Mouse (Mus musculus) heart, embryonic 16.5 days (tissue): Measurements from ENCODE around the gene Erich3. TPM values are rescaled to one million over a fixed set of nuclear protein-coding genes. Genes with fewer than 3 reads are reported as not detected.

ENCODE experiments used
- ATAC-seq: fragments of 200-750 bp; cut with Nextera tagmentation; replicated peaks from 2 replicates; pipeline ENCODE4 v1.8.0; 2017; ENCODE audit warnings: moderate number of reproducible peaks; ENCODE audit not compliant: insufficient read depth, low FRiP score; ENCODE audit errors: extremely low read depth
- H3K27ac ChIP-seq: fragments of 300-500 bp; sonication (generic); 2 replicates; pipeline ENCODE4 v1.5.1; 2014; ENCODE audit warnings: mild to moderate bottlenecking, low read length, control low read depth, moderate library complexity
- H3K27me3 ChIP-seq: fragments of 300-500 bp; sonication (generic); 2 replicates; pipeline ENCODE4 v1.6.1; 2014; ENCODE audit warnings: low read length, mixed read lengths; ENCODE audit not compliant: control insufficient read depth, insufficient read depth
- H3K36me3 ChIP-seq: fragments of 300-500 bp; sonication (generic); 2 replicates; pipeline ENCODE4 v1.6.1; 2014; ENCODE audit not compliant: control insufficient read depth, insufficient read depth
- H3K4me1 ChIP-seq: fragments of 300-500 bp; sonication (generic); 2 replicates; pipeline ENCODE4 v1.6.1; 2014; ENCODE audit warnings: low read length, mixed read lengths; ENCODE audit not compliant: control insufficient read depth, insufficient read depth
- H3K4me2 ChIP-seq: fragments of 300-500 bp; sonication (generic); 2 replicates; pipeline ENCODE4 v1.6.1; 2014; ENCODE audit warnings: low read depth, mild to moderate bottlenecking, control low read depth, low read length
- H3K4me3 ChIP-seq: fragments of 300-500 bp; sonication (generic); 2 replicates; pipeline ENCODE4 v1.5.1; 2014; ENCODE audit warnings: mild to moderate bottlenecking, control low read depth, low read length
- H3K9ac ChIP-seq: fragments of 300-500 bp; sonication (generic); 2 replicates; pipeline ENCODE4 v1.6.1; 2014; ENCODE audit warnings: low read length, control low read depth
- H3K9me3 ChIP-seq: fragments of 300-500 bp; sonication (generic); replicated peaks from 2 replicates; pipeline ENCODE4 v1.6.1; 2016; ENCODE audit warnings: low read length; ENCODE audit not compliant: control insufficient read depth
- WGBS: fragments of 180-500 bp; shearing (Covaris S2); extraction: QIAGEN DNeasy Blood & Tissue Kit; methylation state at CpG from one replicate; pipeline ENCODE4 v1.1.7; 2014; 5-methylcytosine and 5-hydroxymethylcytosine counted together
- polyA plus RNA-seq: library from polyadenylated mRNA; unstranded; fragments of >200 nt; fragmentation: Nextera tagmentation; extraction: Ambion mirVana; gene quantifications from 2 replicates; pipeline ENCODE4 v1.2.1, GENCODE M21; 2015

Gene Erich3
- polyA plus RNA-seq, 1 experiment from 2014 or later: 0.53 TPM

GRCm38 (mm10) chr3:154766321-154766720 is 102.7 kb downstream of the Erich3 start:
- ATAC-seq: no peak
- 84% methylated on average over 4 of the region's 4 CpGs for WGBS
- Histone ChIP-seq H3K27ac (no peak overlapping the region), H3K9ac (no peak overlapping the region), H3K36me3 (no peaks in the 10 kb centered on the region), H3K9me3 (no peaks in the 10 kb centered on the region), H3K4me1 (no peaks in the 10 kb centered on the region), H3K4me2 (no peak overlapping the region), H3K4me3 (no peak overlapping the region), H3K27me3 (no peaks in the 10 kb centered on the region)

DNA sequence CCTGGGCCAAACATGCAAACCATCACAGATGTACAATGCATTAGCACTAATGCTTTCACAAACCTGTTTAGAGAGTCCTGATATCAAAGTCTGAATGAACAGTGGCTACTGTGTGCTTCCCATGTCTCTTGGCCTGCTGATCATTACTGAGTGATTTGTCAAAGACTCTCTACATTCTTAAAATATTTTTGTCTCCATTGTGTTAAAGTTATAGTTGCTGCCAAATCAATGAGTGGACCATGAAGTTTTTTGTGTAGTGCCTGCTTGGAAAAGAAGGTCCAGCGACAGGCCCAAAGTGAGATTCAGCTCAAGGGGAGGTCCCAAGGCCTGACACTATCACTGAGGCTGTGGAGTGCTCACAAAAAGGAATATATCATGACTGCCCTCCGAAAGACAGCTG is 108.0 kb downstream of the Erich3 start:
- no peak overlapping the region for H3K27ac ChIP-seq
- no peaks in the 10 kb centered on the region for H3K4me1 ChIP-seq
- H3K27me3 ChIP-seq: no peaks in the 10 kb centered on the region

GRCm38 (mm10) chr3:154778836-154779595 is 115.4 kb downstream of the Erich3 start:
- H3K9ac ChIP-seq: no peak overlapping the region
- H3K4me2 ChIP-seq: no peak overlapping the region
- no peaks in the 10 kb centered on the region for H3K27me3 ChIP-seq
- H3K4me3 ChIP-seq: no peak overlapping the region
- ATAC-seq: no peak
- no peaks in the 10 kb centered on the region for H3K36me3 ChIP-seq
- no peaks in the 10 kb centered on the region for H3K9me3 ChIP-seq
- no peaks in the 10 kb centered on the region for H3K4me1 ChIP-seq
- 80% methylated on average over 6 of the region's 6 CpGs for WGBS
- H3K27ac ChIP-seq: no peak overlapping the region

More for the DNA sequence above, 108.0 kb downstream of the Erich3 start:
- H3K36me3 ChIP-seq: no peaks in the 10 kb centered on the region
- 81% methylated on average over 2 of the region's 2 CpGs for WGBS
- no peak overlapping the region for H3K4me3 ChIP-seq
- H3K9ac ChIP-seq: no peak overlapping the region
- H3K9me3 ChIP-seq: no peaks in the 10 kb centered on the region
- ATAC-seq: no peak
- H3K4me2 ChIP-seq: no peak overlapping the region

DNA sequence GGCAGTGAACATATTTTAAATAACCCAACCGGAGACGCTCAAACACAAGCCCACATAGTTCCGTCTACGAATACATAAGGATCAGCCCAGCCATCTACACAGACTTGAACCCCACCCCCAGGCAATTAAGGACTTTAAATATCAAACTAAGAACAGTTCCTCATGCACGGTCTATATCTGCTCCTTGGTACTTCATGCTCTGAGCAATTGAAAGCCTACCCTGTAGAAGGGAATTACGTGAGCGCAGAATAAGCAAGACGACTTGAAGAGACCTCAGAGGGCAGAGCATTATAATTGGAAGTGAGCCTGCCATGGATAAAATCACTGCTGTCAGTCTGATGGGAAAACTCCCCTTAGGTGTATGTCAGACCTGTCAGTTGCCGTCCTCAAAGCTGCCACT is 122.7 kb downstream of the Erich3 start:
- Histone ChIP-seq H3K9ac (no peak overlapping the region), H3K4me2 (no peak overlapping the region), H3K36me3 (peaks cover 4% of the 10 kb centered on the region; the same call in 1 of the 2 replicates), H3K27me3 (no peaks in the 10 kb centered on the region), H3K4me1 (no peaks in the 10 kb centered on the region), H3K9me3 (no peaks in the 10 kb centered on the region), H3K4me3 (no peak overlapping the region), H3K27ac (no peak overlapping the region)
- 85% methylated on average over 9 of the region's 9 CpGs for WGBS
- no peak for ATAC-seq

- H3K9ac ChIP-seq: no peak overlapping the region
- no peak overlapping the region for H3K27ac ChIP-seq
- ATAC-seq: no peak
- no peaks in the 10 kb centered on the region for H3K4me1 ChIP-seq
- WGBS: 65% methylated on average over 3 of the region's 3 CpGs
- no peak overlapping the region for H3K4me3 ChIP-seq
- H3K9me3 ChIP-seq: no peaks in the 10 kb centered on the region
- peaks cover 6% of the 10 kb centered on the region; the same call in 1 of the 2 replicates for H3K36me3 ChIP-seq
- H3K27me3 ChIP-seq: no peaks in the 10 kb centered on the region
- H3K4me2 ChIP-seq: no peak overlapping the region
Measured at GRCm38 (mm10) chr3:154787611-154788010, 124.0 kb downstream of the Erich3 start.

GRCm38 (mm10) chr3:154793571-154793970 is 129.9 kb downstream of the Erich3 start:
- H3K4me1 ChIP-seq: no peaks in the 10 kb centered on the region
- no peak overlapping the region for H3K4me3 ChIP-seq
- 73% methylated on average over 4 of the region's 4 CpGs for WGBS
- H3K9me3 ChIP-seq: no peaks in the 10 kb centered on the region
- 0 out of 2 replicates have a peak, but pooled peaks cover 3% of the 10 kb centered on the region for H3K36me3 ChIP-seq
- no peak overlapping the region for H3K9ac ChIP-seq
- H3K27ac ChIP-seq: no peak overlapping the region
- no peaks in the 10 kb centered on the region for H3K27me3 ChIP-seq
- no peak overlapping the region for H3K4me2 ChIP-seq
- ATAC-seq: no peak

DNA sequence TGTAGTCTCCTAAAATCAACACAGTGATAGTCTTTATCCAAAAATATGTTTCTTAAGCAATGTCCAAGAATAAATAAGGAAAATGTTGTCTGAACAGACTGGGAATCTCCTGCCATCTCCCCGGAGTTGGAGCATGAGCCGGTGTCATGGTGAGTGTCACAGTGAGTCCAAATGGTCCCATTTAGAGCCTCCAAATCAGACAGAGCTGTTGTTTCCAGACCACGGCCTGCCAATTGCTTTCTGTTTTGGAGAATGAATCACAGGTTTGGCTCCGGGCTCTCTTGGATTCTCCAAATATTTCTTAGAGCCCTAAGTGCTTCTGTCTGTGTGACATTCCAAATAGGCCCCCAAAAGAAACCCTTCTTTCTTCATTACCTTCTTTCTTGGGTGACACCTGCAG is 135.1 kb downstream of the Erich3 start:
- no peak overlapping the region for H3K4me3 ChIP-seq
- no peaks in the 10 kb centered on the region for H3K36me3 ChIP-seq
- no peaks in the 10 kb centered on the region for H3K9me3 ChIP-seq
- no peak overlapping the region for H3K9ac ChIP-seq
- ATAC-seq: no peak
- no peak overlapping the region for H3K4me2 ChIP-seq
- no peaks in the 10 kb centered on the region for H3K27me3 ChIP-seq
- no peak overlapping the region for H3K27ac ChIP-seq
- H3K4me1 ChIP-seq: no peaks in the 10 kb centered on the region
- WGBS: 67% methylated on average over 4 of the region's 4 CpGs

GRCm38 (mm10) chr3:154800454-154800853 is 136.8 kb downstream of the Erich3 start:
- ATAC-seq: no peak
- WGBS: 73% methylated on average over 8 of the region's 8 CpGs
- Histone ChIP-seq H3K36me3 (no peaks in the 10 kb centered on the region), H3K4me2 (no peak overlapping the region), H3K27me3 (no peaks in the 10 kb centered on the region), H3K9me3 (no peaks in the 10 kb centered on the region), H3K9ac (no peak overlapping the region), H3K4me3 (no peak overlapping the region), H3K27ac (no peak overlapping the region), H3K4me1 (no peaks in the 10 kb centered on the region)

DNA sequence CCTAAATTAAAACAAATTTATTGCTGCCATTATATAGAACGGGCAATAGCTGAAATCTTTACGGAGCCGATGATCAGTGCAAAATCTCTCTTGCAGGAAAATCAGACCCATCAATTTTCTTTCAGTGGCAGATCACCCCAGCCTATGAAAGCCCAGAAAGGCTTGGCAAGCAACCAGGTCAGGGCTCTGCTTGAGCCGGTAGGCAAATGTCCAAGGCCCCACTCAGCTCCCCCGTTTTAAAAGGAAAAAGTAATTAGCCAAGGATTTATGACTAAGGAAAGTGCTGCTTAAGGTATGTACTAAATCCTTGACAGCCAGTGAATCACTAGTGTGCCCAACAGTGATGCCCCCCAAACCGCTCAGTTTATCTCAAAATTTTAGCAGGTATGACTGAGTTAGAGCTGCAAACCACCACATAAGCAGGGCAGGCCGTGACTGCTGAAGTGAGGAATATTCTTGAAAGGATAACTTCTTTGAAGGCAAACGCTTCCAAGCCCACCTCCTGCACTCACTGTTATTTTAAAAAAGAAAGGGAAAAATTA is 137.3 kb downstream of the Erich3 start:
- 67% methylated on average over 8 of the region's 8 CpGs for WGBS
- no peak for ATAC-seq

More for the DNA sequence above, 137.3 kb downstream of the Erich3 start:
- no peaks in the 10 kb centered on the region for H3K4me1 ChIP-seq
- H3K27ac ChIP-seq: no peak overlapping the region
- H3K4me2 ChIP-seq: no peak overlapping the region
- no peaks in the 10 kb centered on the region for H3K27me3 ChIP-seq
- no peak overlapping the region for H3K4me3 ChIP-seq
- H3K9ac ChIP-seq: no peak overlapping the region
- no peaks in the 10 kb centered on the region for H3K9me3 ChIP-seq
- no peaks in the 10 kb centered on the region for H3K36me3 ChIP-seq
